Mouse (Mus musculus): ENCODE results near the gene Ahr.

DNA sequence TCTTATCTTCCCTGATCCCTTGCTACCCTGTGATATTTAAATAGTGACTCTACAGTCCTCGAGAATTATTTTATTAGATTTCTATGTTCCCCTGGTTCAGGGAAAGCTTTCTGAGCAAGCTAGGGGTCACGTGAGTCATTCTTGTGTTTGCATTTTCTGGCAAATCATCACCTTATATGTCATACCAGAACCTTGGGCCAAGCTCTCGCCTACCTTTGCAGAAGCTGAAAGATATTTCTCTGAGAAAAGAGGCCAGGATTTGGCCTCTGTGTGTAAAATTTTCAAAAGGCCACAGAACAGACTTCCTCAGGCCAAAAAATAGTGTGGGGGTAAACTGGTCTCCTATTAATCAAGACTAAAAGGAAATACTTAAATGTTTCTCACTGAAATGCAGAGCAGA lies 19.2 kb downstream of the Ahr start:
- no peak for TF ChIP-seq MYOD1 (IDR thresholded peaks at IDR 0.05; ENCODE audit: control insufficient read depth in 1 of 3, insufficient read length in 2 of 3, low read depth in 2 of 3)
- TF ChIP-seq MAX (IDR thresholded peaks at IDR 0.05; ENCODE audit: low read depth) = no peak
- no peak for TF ChIP-seq MYOG (IDR thresholded peaks at IDR 0.05; ENCODE audit: control insufficient read depth in 1 of 3, insufficient read depth in 1 of 3, insufficient read length in 2 of 3, low read depth in 2 of 3)
- TF ChIP-seq POLR2A (IDR thresholded peaks at IDR 0.05; ENCODE audit: insufficient read length, low read depth) = no peak
- no peak for TF ChIP-seq TCF12 (IDR thresholded peaks at IDR 0.05; ENCODE audit: insufficient read depth, poor library complexity, severe bottlenecking)
- TF ChIP-seq USF1 (IDR thresholded peaks at IDR 0.05; ENCODE audit: low read depth) = no peak
- TF ChIP-seq REST (IDR thresholded peaks at IDR 0.05; ENCODE audit: insufficient read depth, insufficient read length) = no peak
- TF ChIP-seq CEBPB (IDR thresholded peaks at IDR 0.05; ENCODE audit: insufficient read depth, poor library complexity, severe bottlenecking) = no peak
- TF ChIP-seq E2F4 (IDR thresholded peaks at IDR 0.05; ENCODE audit: insufficient read depth) = no peak
- no peak for TF ChIP-seq TCF3 (IDR thresholded peaks at IDR 0.05; ENCODE audit: insufficient read length, low read depth)
- no peak for TF ChIP-seq POLR2AphosphoS2 (IDR thresholded peaks at IDR 0.05; ENCODE audit: insufficient read length, low read depth)
